Mouse (Mus musculus) left cerebral cortex, postnatal 36 days (tissue): ENCODE results near the gene Gclm. TPM values are rescaled to one million over a fixed set of nuclear protein-coding genes. Genes with fewer than 3 reads are reported as not detected.

Source experiments
- DNase-seq, 2 experiments: peaks; one replicate each; pipeline ENCODE4 v3.0.0; 2021 to 2022; ENCODE audit warnings: low spot score in 2 of 2, mixed read lengths in 1 of 2
- intact Hi-C: fragments of 180-260 bp; cut with DNase I; formaldehyde crosslinking; loops from one replicate; pipeline ENCODE4 v1.15.1; 2025
- total RNA-seq, 2 experiments: library from RNA; stranded (reverse); gene quantifications; 2 replicates each; pipeline ENCODE4 v1.2.3; 2021

Gclm gene
- total RNA-seq, result 10 to 100 TPM; 68.8 to 83.6 TPM

DNA sequence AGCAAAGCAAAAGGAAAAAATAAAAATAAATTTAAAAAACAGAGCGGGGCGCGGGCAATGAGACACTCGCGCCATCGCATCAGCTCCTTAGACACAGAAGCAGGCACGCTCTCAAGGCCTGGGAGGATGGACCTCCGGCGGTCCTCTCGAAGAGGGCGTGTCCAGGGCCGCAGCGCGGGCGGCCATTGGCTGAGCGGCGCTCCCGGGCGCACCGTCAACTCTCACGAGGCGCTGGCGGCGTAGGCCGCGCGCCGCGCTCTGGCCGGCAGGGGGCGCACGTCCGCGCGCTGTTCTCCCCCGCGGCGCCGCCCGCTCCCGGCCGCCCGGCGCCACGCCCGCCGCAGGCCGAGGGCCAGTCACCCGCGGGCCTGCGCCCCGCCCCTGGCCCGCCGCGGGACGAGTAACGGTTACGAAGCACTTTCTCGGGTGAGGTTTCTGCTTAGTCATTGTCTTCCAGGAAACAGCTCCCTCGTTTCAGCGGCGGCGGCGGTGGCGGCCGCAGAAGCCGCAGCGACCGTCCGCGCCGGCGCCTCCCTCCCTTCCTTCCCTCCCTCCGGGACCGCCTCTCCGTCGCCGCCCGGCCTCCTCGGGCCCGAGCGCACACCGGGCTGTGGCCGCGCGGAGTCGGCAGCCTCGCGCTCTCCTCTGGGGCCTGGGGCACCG is at the start of gene Gclm:
TSS of gene Gclm (plus strand) at position 343 of the 663 bp plus-strand sequence.
- intact Hi-C loops, result loop anchor here (5.0 to 10.0 kb wide), 2 partner anchors 53 to 361 kb away; no protein-coding TSS in a partner anchor
- peak; percentile 92 to 95 for DNase-seq

- intact Hi-C loops, result no loop called here
- no peak for DNase-seq
These were observed 48.6 kb upstream of the Gclm start for GRCm38 (mm10) chr3:122196621-122197298.

- intact Hi-C loops, result no loop called here
- no peak for DNase-seq
These were observed 46.8 kb upstream of the Gclm start for GRCm38 (mm10) chr3:122198532-122198931.

GRCm38 (mm10) chr3:122198966-122199381 is 46.4 kb upstream of the Gclm start:
- intact Hi-C loops, result no loop called here
- no peak for DNase-seq

DNA sequence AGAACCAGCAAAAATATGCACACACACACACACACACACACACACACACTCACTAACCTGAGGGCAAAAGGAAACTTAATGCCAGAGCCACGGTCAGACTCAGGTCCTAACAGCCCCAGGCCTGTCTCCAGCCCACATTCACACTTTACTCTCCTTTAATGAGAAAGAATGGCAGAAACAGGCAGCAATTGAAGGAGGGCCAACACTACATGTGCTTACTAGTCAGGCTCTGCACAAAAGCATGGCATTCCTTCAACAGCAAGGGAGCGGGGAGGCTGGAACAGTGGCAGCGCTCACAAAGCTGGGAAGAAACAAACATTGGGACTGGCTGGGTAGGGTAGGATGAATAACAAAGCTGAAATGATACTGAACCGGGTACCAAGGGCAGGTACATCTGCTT is 45.8 kb upstream of the Gclm start:
- no peak for DNase-seq
- intact Hi-C loops, result no loop called here

- intact Hi-C loops, result no loop called here
- DNase-seq, result no peak
These were observed 45.3 kb upstream of the Gclm start for GRCm38 (mm10) chr3:122200017-122200416.

DNA sequence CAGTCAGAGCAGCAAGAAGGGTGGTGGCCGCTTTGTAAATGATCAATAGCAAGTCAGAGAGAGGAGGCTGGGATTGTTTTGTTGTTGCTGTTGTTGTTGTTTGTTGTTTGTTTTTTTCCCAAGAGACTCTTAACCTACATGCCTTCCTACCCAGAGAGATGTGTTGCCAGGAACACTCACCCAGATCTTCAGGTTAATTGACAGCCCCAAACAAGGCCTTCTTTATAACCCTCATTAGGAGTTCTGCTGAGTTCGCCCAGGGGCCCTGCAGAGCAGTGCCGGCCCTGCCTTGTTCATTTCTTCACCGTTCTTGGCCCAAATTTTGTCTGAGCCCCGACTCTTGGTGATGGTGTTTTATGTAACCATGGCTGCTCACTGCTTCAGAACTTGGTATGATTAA is 44.9 kb upstream of the Gclm start:
- DNase-seq, result no peak
- intact Hi-C loops, result no loop called here

- DNase-seq, result no peak
- intact Hi-C loops, result no loop called here
These were observed 43.0 kb upstream of the Gclm start for GRCm38 (mm10) chr3:122202307-122202732.

DNA sequence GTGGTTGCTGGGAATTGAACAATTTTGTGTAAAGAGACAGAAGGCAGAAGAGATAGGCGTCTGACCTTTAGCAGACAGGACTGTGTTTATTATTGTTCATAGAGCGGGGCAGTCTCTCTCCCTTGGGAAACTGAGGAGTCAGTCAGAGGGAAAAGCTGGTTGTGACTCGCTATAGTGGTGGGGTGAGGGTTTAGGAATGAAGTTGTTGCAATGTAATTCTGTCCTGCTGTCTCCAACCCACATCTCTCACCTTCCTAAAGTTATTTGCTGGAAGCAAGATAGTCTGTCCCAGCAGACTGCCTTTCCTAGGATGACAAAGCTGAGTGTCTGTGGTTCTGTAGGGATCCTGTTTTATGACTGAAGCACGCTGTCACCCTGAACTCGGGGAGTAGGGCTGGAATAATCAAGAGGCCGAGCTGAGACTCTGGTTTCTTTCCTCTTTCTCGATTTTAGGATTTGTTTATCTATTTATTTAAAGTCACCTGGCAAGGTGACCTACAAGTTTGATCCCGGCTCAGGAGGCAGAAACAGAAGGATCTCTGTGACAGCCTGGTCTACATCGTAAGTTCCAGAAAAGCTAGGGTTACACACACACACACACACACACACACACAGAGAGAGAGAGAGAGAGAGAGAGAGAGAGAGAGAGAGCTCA is 41.6 kb upstream of the Gclm start:
- no peak for DNase-seq
- intact Hi-C loops, result no loop called here

DNA sequence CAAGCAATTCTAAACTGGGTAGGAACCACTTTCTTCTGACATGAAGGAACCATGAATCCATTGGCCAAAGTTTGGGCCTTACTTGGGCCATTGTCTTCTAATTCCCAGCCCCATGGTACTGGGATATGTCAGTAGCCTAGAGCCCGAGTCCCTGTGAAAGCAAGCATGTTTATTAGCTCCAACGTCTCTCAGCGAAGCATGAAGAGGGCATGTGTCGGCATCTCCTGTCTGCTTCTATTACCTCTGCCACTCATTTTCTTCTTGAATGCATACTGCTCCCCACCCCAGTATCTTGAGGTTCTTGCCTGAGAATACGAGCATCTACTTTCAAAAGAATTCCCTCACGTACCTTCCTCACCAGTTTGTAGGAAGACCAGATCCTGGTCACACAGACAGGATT is 39.6 kb upstream of the Gclm start:
- intact Hi-C loops, result no loop called here
- no peak for DNase-seq

DNA sequence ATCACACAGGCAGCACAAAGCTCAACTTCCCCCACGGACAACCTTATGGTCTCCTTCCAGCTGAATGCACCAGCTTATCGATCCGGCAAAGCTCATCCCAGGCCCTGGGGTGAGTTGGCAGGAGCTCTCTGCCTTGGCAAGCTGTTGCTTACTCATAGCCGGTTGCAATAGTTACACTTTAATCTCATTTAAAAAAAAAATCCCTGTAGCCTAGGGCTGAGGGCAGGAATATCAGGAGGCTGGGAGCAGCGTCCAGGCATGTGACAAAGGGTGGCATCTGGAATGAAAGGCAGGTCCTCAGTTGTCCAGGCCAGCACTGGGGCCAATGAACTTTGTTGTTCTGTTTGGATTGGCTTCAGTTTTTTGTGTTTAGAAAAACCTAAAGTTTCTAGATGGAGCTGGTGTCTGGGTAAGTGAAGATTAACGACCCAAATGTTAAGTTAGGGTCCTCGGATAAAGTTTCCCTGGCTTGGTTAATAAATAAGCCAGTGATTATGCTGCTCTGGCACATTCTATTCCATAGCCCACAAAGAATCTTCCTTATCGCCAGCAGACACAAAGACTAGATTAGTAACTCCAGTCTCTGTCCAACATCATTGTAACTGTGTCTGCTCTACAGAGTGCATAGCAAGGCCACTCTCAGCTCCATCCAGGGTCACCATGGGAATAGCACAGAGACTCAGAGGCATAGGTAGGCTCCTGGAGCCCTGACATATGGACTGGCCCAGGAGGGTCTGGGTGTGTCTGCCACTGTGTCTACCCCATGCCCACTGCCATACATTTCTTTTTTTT is 38.9 kb upstream of the Gclm start:
- intact Hi-C loops, result no loop called here
- no peak for DNase-seq

GRCm38 (mm10) chr3:122207766-122208165 is 37.6 kb upstream of the Gclm start:
- intact Hi-C loops, result no loop called here
- no peak for DNase-seq

- DNase-seq, result no peak
- intact Hi-C loops, result no loop called here
These were observed 36.8 kb upstream of the Gclm start for GRCm38 (mm10) chr3:122208296-122209225.

DNA sequence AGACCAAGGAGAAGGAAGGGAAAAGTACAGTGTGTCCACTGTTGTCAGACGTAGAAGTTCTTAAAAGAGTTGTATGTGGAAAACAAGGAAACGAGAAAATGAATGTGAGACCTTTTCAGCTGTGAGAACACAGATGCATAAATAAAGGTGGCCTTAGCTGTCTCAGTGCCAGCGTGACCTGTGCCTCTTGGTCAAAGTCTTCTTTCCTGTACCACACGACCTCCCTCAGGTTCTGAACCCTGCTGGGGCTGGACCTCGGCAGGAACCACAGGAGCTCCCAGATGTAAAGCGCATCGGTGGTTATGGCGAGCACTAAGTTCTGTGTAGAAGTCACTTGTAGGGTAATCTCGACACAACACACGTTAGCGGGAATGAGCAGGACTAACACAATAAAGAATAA is 35.8 kb upstream of the Gclm start:
- DNase-seq, result no peak
- intact Hi-C loops, result no loop called here

DNA sequence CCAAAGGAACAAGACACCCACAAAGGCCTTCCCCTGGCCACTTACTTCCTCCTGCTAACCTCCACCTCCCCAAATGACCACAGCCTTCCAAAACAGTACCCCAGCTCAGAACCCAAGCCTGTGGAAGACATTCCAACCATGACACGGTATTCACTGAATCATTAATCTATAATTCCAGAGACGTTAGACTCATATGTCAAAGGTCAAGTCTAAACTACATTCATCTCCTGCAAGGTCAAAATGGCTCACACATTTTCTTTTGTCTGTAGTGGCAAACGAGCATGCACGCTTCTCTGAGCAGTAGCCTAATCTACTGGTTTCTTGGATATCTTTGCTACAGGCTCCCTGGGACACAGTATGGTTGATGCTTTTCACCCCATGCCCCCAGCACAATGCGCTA is 34.9 kb upstream of the Gclm start:
- intact Hi-C loops, result no loop called here
- no peak for DNase-seq

- DNase-seq, result no peak
- intact Hi-C loops, result no loop called here
These were observed 34.5 kb upstream of the Gclm start for GRCm38 (mm10) chr3:122210846-122211245.

GRCm38 (mm10) chr3:122211446-122212125 is 33.8 kb upstream of the Gclm start:
- intact Hi-C loops, result no loop called here
- no peak for DNase-seq

DNA sequence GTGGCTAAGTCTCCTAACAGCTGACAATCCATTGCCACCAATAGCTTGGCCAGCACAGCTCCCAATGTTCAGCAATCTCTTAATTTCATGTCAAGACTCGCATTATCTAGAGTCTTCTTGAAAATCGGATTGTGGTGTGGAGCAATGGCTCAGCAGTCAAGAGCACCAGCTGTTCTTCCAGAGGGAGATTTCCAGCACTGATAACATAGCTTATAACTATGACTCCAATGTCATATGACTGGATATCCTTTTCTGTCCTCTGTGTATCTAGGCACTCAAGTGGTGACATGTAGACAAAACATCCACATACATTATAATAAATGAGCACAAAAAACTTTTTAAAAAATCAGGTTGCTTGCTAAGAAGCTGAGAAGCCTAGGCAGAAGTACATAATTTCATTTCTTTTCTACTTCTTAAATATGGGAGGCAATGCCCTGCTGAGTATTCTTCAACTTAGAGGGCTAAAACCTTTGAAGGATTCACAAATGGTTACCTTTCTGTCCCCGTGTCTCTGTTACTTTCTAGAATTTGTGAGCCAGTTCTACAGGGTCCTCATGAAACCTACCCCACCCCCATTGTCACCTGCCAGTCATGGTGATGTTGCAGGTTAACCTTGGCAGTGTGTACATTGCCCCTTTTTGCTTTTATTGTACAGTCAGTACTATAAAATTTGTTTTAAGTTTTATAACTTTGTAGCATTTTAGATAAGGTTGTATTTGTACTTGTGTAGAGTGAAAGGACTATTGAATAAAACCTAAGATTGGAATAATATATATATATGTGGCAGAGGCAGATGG is 23.9 kb upstream of the Gclm start:
- DNase-seq, result no peak
- intact Hi-C loops, result no loop called here
